Mouse (Mus musculus) liver, embryonic 11.5 days (tissue): ENCODE data around the gene Efna5. TPM values are rescaled to one million over a fixed set of nuclear protein-coding genes. Genes with fewer than 3 reads are reported as not detected.

ENCODE experiments used
- ATAC-seq: fragments of 200-750 bp; cut with Nextera tagmentation; replicated peaks from 2 replicates; pipeline ENCODE4 v1.8.0; 2017; ENCODE audit warnings: moderate number of reproducible peaks, mild to moderate bottlenecking, moderate TSS enrichment, moderate library complexity; ENCODE audit not compliant: low FRiP score
- DNase-seq: peaks from one replicate; pipeline ENCODE4 v3.0.0-alpha.2; 2017; ENCODE audit warnings: low spot score
- H3K27ac ChIP-seq: fragments of 300-500 bp; sonication (generic); 2 replicates; pipeline ENCODE4 v1.5.1; 2014; ENCODE audit warnings: mild to moderate bottlenecking, low read depth, low read length, control low read depth
- H3K27me3 ChIP-seq: fragments of 300-500 bp; sonication (generic); replicated peaks from 2 replicates; pipeline ENCODE4 v1.6.1; 2014; ENCODE audit warnings: low read length, mixed read lengths; ENCODE audit not compliant: control insufficient read depth, insufficient read depth
- H3K36me3 ChIP-seq: fragments of 300-500 bp; sonication (generic); 2 replicates; pipeline ENCODE4 v1.6.1; 2014; ENCODE audit warnings: mild to moderate bottlenecking, low read length, moderate library complexity, mixed read lengths; ENCODE audit not compliant: control insufficient read depth, insufficient read depth
- H3K4me1 ChIP-seq: fragments of 300-500 bp; sonication (generic); replicated peaks from 2 replicates; pipeline ENCODE4 v1.6.1; 2014; ENCODE audit warnings: low read length, mixed read lengths; ENCODE audit not compliant: control insufficient read depth, insufficient read depth
- H3K4me2 ChIP-seq: fragments of 300-500 bp; sonication (generic); 2 replicates; pipeline ENCODE4 v1.6.1; 2014; ENCODE audit warnings: mild to moderate bottlenecking, control low read depth, moderate library complexity
- H3K4me3 ChIP-seq: fragments of 300-500 bp; sonication (generic); 2 replicates; pipeline ENCODE4 v1.5.1; 2014; ENCODE audit warnings: low read depth, low read length, control low read depth
- H3K9ac ChIP-seq: fragments of 300-500 bp; sonication (generic); 2 replicates; pipeline ENCODE4 v1.6.1; 2014; ENCODE audit warnings: low read depth, low read length, control low read depth
- H3K9me3 ChIP-seq: fragments of 300-500 bp; sonication (generic); 2 replicates; pipeline ENCODE4 v1.6.1; 2016; ENCODE audit warnings: low read length, inconsistent platforms, mixed read lengths; ENCODE audit not compliant: control insufficient read depth
- WGBS: fragments of 180-500 bp; shearing (Covaris S2); extraction: QIAGEN DNeasy Blood & Tissue Kit; methylation state at CpG from one replicate; pipeline ENCODE4 v1.1.7; 2014; 5-methylcytosine and 5-hydroxymethylcytosine counted together
- polyA plus RNA-seq: library from polyadenylated mRNA; unstranded; fragments of >200 nt; fragmentation: Nextera tagmentation; extraction: Ambion mirVana; gene quantifications from 2 replicates; pipeline ENCODE4 v1.2.1, GENCODE M21; 2014

Gene Efna5
- polyA plus RNA-seq, 1 experiment from 2014 or later: 11.8 TPM

DNA sequence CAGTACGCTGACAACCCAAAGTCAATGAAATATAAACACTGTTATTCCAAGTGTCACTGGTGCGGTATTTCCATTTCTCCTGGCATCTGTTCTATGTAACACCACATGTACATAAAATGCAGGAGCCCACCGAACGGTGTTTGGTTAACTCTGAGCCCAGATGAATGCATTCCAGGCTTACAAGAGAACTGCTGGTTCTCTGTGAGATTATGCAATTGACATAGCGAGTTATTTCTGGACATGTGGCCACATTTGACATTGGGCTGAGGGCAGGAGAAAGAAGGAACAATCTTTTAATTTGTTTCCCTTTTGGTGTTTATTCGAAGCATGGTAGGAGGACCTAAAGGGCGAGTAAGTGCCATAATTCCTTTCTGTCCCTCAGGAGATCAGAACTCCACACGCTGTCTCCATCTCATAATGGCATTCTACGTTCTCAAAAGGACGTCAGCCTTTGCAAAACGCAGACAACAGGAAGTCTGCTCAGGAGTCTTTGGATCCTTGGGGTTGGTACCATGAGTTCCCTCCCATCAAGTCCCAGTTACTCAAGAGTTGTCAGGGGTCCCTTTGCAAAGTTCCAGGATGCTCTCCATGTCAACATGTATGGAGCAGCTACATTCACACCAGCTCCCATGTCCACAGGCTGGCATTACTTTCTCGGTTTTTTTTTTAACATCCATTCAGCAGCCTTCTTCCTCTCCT, 238.5 kb downstream of the Efna5 start:
- no peaks in the 10 kb centered on the region for H3K9me3 ChIP-seq
- DNase-seq: no peak
- no peak for ATAC-seq
- H3K4me2 ChIP-seq: no peak overlapping the region
- no peaks in the 10 kb centered on the region for H3K27me3 ChIP-seq
- H3K27ac ChIP-seq: no peak overlapping the region
- no peaks in the 10 kb centered on the region for H3K36me3 ChIP-seq
- WGBS: 75% methylated on average over 12 of the region's 12 CpGs
- no peaks in the 10 kb centered on the region for H3K4me1 ChIP-seq
- H3K9ac ChIP-seq: no peak overlapping the region
- H3K4me3 ChIP-seq: no peak overlapping the region

GRCm38 (mm10) chr17:62640654-62641053, 240.5 kb downstream of the Efna5 start:
- DNase-seq: no peak
- Histone ChIP-seq H3K27ac (no peak overlapping the region), H3K36me3 (no peaks in the 10 kb centered on the region), H3K4me2 (no peak overlapping the region), H3K9me3 (no peaks in the 10 kb centered on the region), H3K4me3 (no peak overlapping the region), H3K27me3 (no peaks in the 10 kb centered on the region), H3K4me1 (no peaks in the 10 kb centered on the region), H3K9ac (no peak overlapping the region)
- ATAC-seq: no peak
- 85% methylated on average over 6 of the region's 6 CpGs for WGBS

GRCm38 (mm10) chr17:62636896-62637295, 244.2 kb downstream of the Efna5 start:
- H3K4me3 ChIP-seq: no peak overlapping the region
- 75% methylated on average over 7 of the region's 7 CpGs for WGBS
- H3K9ac ChIP-seq: no peak overlapping the region
- DNase-seq (no peak), ATAC-seq (no peak)
- no peaks in the 10 kb centered on the region for H3K9me3 ChIP-seq
- no peaks in the 10 kb centered on the region for H3K36me3 ChIP-seq
- no peaks in the 10 kb centered on the region for H3K4me1 ChIP-seq
- H3K4me2 ChIP-seq: no peak overlapping the region
- no peaks in the 10 kb centered on the region for H3K27me3 ChIP-seq
- H3K27ac ChIP-seq: no peak overlapping the region

GRCm38 (mm10) chr17:62634937-62635336, 246.2 kb downstream of the Efna5 start:
- no peaks in the 10 kb centered on the region for H3K36me3 ChIP-seq
- ATAC-seq (no peak), DNase-seq (no peak)
- H3K9me3 ChIP-seq: no peaks in the 10 kb centered on the region
- H3K4me3 ChIP-seq: no peak overlapping the region
- H3K4me2 ChIP-seq: no peak overlapping the region
- H3K9ac ChIP-seq: no peak overlapping the region
- H3K27me3 ChIP-seq: no peaks in the 10 kb centered on the region
- H3K4me1 ChIP-seq: no peaks in the 10 kb centered on the region
- WGBS: 68% methylated on average over 3 of the region's 3 CpGs
- H3K27ac ChIP-seq: no peak overlapping the region

DNA sequence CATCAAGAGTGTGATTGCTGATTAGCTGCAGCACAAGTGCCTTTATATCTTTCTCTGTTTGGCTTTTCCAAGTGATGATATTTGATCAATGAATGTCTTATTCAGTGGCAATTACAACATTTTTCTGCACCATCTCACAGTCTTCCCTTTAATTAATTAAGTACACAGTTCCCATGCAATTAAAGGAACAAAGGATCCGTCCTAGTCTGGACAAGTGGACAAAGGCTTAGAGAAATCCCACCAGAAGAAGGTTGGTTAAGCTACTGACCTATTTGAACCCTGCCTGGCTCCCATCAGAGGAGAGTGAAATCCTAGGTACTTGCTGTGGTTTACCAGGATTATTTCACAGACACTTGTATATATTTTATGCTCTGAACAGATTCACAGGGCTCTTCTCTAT, 252.6 kb downstream of the Efna5 start:
- H3K36me3 ChIP-seq: no peaks in the 10 kb centered on the region
- no peaks in the 10 kb centered on the region for H3K4me1 ChIP-seq
- no peaks in the 10 kb centered on the region for H3K9me3 ChIP-seq
- no peaks in the 10 kb centered on the region for H3K27me3 ChIP-seq
- H3K4me3 ChIP-seq: no peak overlapping the region
- ATAC-seq (no peak), DNase-seq (no peak)
- H3K9ac ChIP-seq: no peak overlapping the region
- 79% methylated on average over 1 of the region's 1 CpGs for WGBS
- H3K27ac ChIP-seq: no peak overlapping the region
- no peak overlapping the region for H3K4me2 ChIP-seq

DNA sequence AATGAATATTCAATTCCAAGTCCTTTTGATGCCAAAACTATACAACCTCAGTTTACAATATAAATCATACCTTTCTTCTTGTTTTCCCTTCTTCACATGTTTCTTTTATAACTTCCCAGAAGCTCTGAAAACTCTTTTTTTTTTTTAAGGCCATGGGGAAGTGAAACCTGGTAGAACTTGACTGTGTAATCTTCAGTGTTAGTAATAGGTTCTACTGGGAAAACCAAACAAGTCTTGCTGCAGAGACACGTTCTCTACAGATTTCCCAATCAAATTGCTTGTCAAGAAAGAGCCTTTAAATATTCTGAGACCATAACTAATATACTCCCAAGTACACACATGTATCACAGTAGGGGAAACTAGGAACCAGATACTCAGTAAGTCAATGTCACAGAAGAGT, 253.6 kb downstream of the Efna5 start:
- Histone ChIP-seq H3K9ac (no peak overlapping the region), H3K27me3 (no peaks in the 10 kb centered on the region), H3K27ac (no peak overlapping the region), H3K4me3 (no peak overlapping the region), H3K36me3 (no peaks in the 10 kb centered on the region), H3K4me2 (no peak overlapping the region), H3K9me3 (no peaks in the 10 kb centered on the region), H3K4me1 (no peaks in the 10 kb centered on the region)
- ATAC-seq (no peak), DNase-seq (no peak)
- WGBS: 65% methylated on average over 1 of the region's 1 CpGs

GRCm38 (mm10) chr17:62625646-62626020, 255.5 kb downstream of the Efna5 start:
- no peak overlapping the region for H3K9ac ChIP-seq
- no peaks in the 10 kb centered on the region for H3K9me3 ChIP-seq
- H3K4me1 ChIP-seq: no peaks in the 10 kb centered on the region
- WGBS: 73% methylated on average over 8 of the region's 8 CpGs
- no peak overlapping the region for H3K4me3 ChIP-seq
- H3K36me3 ChIP-seq: no peaks in the 10 kb centered on the region
- DNase-seq: no peak
- no peak overlapping the region for H3K4me2 ChIP-seq
- no peak for ATAC-seq
- H3K27ac ChIP-seq: no peak overlapping the region
- no peaks in the 10 kb centered on the region for H3K27me3 ChIP-seq

GRCm38 (mm10) chr17:62624804-62625645, 256.1 kb downstream of the Efna5 start:
- no peak overlapping the region for H3K27ac ChIP-seq
- H3K27me3 ChIP-seq: no peaks in the 10 kb centered on the region
- no peak overlapping the region for H3K4me2 ChIP-seq
- 82% methylated on average over 8 of the region's 8 CpGs for WGBS
- ATAC-seq (no peak), DNase-seq (no peak)
- H3K9me3 ChIP-seq: no peaks in the 10 kb centered on the region
- no peaks in the 10 kb centered on the region for H3K4me1 ChIP-seq
- no peak overlapping the region for H3K4me3 ChIP-seq
- no peaks in the 10 kb centered on the region for H3K36me3 ChIP-seq
- no peak overlapping the region for H3K9ac ChIP-seq

- H3K27ac ChIP-seq: no peak overlapping the region
- ATAC-seq (no peak), DNase-seq (no peak)
- 71% methylated on average over 3 of the region's 3 CpGs for WGBS
- H3K27me3 ChIP-seq: no peaks in the 10 kb centered on the region
- no peaks in the 10 kb centered on the region for H3K4me1 ChIP-seq
- no peak overlapping the region for H3K4me2 ChIP-seq
- H3K9me3 ChIP-seq: no peaks in the 10 kb centered on the region
- no peak overlapping the region for H3K9ac ChIP-seq
- no peak overlapping the region for H3K4me3 ChIP-seq
- H3K36me3 ChIP-seq: no peaks in the 10 kb centered on the region
Observed at GRCm38 (mm10) chr17:62623224-62623623, 257.9 kb downstream of the Efna5 start.
